11 mouse cellular contexts compared by ENCODE assay signal in the genomic region with DNA sequence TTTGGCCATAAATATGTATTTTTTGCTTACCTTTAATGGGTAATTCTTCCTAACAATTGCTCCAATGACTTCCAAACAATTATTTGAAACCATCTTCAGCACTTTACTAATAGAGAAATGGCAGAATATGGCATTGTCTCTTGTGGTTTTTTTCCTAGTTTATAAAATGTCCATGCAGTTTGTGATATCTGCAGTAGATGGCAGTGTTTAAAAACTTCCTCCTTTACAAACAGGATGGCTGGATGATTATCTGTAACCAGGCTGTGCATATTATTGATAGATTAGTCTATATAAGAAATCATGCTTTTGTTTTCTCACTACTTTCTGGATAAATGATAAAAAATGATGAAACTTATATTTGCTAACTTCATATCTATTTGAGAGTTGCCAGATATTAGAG.
DNase-seq lines count a peak whose midpoint lies in the region; TF ChIP-seq lines count a peak whose summit lies in the region.
"Had no signal": no experiment of that assay in that cellular context is flagged by ENCODE, and none has a peak within 500 bp of the region (broad histone marks: within the 10 kb centered on the region; RNA-seq: fewer than 3 reads in every experiment).

No protein-coding gene starts in this region.

- peak; percentile 23 for DNase-seq in embryo, embryonic 10.5 days (ENCODE audit: low spot score)
- no peak for DNase-seq in embryo, embryonic 9.5 days (ENCODE audit: extremely low spot score)
- DNase-seq in layer of hippocampus, adult 2 months (ENCODE audit: low spot score in 2 of 2), result peak; percentile 1 to 17
- no peak for DNase-seq in layer of hippocampus, postnatal 10 days (ENCODE audit: low spot score in 2 of 2)
- peak; percentile 9 for DNase-seq in A20 (ENCODE audit: low read depth, low spot score)
- peak; percentile 1 for DNase-seq in embryo, embryonic 11.5 days (ENCODE audit: low read depth, low spot score)
- no peak for DNase-seq in urinary bladder, postnatal 4 days (ENCODE audit: low spot score in 2 of 2)
- DNase-seq in frontal cortex, postnatal 10 days (ENCODE audit: low spot score in 2 of 2), result no peak
- DNase-seq: cerebellum, postnatal 25 days had no signal

- no peak overlapping the region for H3K4me3 ChIP-seq in layer of hippocampus, adult 2 months
- H3K4me3 ChIP-seq: midbrain, embryonic 12.5 days had no signal

- H3K27ac ChIP-seq in layer of hippocampus, adult 2 months, result no peak overlapping the region
- H3K27ac ChIP-seq: liver, embryonic 14.5 days; midbrain, embryonic 12.5 days had no signal

- TF ChIP-seq CTCF in layer of hippocampus, adult 2 months (conservative IDR thresholded peaks at IDR 0.05), result peak; percentile 84

Comparison
In these comparisons a context has a peak if more than half of its experiments do, and no peak if none do; other contexts are left out.
1. DNase-seq: peak in embryo, embryonic 10.5 days (single experiment), layer of hippocampus, adult 2 months (2 of 2), A20 (single experiment) and embryo, embryonic 11.5 days (single experiment); none in embryo, embryonic 9.5 days (single experiment), layer of hippocampus, postnatal 10 days (0 of 2), urinary bladder, postnatal 4 days (0 of 2) and frontal cortex, postnatal 10 days (0 of 2).